Comparison of ENCODE assay signal across 8 mouse cellular contexts in the genomic region with DNA sequence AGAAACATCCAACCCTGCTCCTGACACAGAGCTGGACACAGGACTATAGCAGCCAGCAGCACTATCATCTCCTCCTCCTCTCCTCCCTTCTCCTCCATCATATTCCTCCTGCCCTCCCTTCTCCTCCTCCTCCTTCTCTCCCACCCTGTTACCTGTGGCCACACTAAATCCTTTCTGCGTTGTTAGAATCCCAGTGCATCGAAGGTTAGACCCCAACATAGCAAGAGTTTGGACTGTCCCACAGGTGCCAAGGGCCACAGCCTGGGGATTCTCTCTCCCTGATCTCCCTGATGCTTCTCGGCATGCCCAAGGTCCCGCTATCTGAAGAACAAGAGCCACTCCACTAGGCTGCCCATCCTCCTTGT. TPM values are rescaled to one million over a fixed set of nuclear protein-coding genes. Genes with fewer than 3 reads are reported as not detected.
DNase-seq lines count a peak whose midpoint lies in the region; ATAC-seq and TF ChIP-seq lines count a peak whose summit lies in the region.

No protein-coding gene starts in this region.

- DNase-seq in cerebellum, adult 9-10 months = peak; percentile 50
- DNase-seq in cerebellum, adult 18-20 months = no peak
- no peak for DNase-seq in spleen, adult 2 months (ENCODE audit: low read depth in 1 of 2, low spot score in 2 of 2)
- no peak for DNase-seq in spleen, postnatal 10 days (ENCODE audit: low spot score in 2 of 2)
- no peak for DNase-seq in liver, postnatal 0 days
- DNase-seq in thymus, postnatal 14 days = no peak
- no peak for DNase-seq in right cerebral cortex, adult 2 months (ENCODE audit: low spot score in 2 of 2)
- DNase-seq in gastrocnemius, adult 18-20 months (ENCODE audit: low spot score) = no peak

- H3K27ac ChIP-seq in spleen, adult 2 months (ENCODE audit: insufficient read depth, low read length) = no peak overlapping the region; the same call in 1 of the 2 replicates
- H3K27ac ChIP-seq in liver, postnatal 0 days (ENCODE audit: low read depth) = no peak overlapping the region

- H3K4me3 ChIP-seq in spleen, adult 2 months (ENCODE audit: extremely low read depth, insufficient read depth, insufficient read length) = peak overlapping the region; percentile 40
- H3K4me3 ChIP-seq in liver, postnatal 0 days (ENCODE audit: low read depth, low read length) = peak overlapping the region; percentile 29

- no peak overlapping the region for H3K9ac ChIP-seq in liver, postnatal 0 days (replicated peaks)

- WGBS in spleen, adult 2 months = 29% methylated on average over 4 of the region's 4 CpGs
- WGBS in liver, postnatal 0 days (ENCODE audit: insufficient replicate concordance) = 32% methylated on average over 4 of the region's 4 CpGs

- no peaks in the 10 kb centered on the region for H3K36me3 ChIP-seq in spleen, adult 2 months (ENCODE audit: control insufficient read depth, insufficient read depth, low read length)
- no peaks in the 10 kb centered on the region for H3K36me3 ChIP-seq in liver, postnatal 0 days (replicated peaks; ENCODE audit: insufficient read depth, low read length)

- peak overlapping the region; percentile 48; the same call in 1 of the 2 replicates for H3K4me2 ChIP-seq in liver, postnatal 0 days (ENCODE audit: low read depth, low read length)

- TF ChIP-seq POLR2A in spleen, adult 2 months (IDR thresholded peaks at IDR 0.05; ENCODE audit: low read depth, low read length) = no peak

- 0 out of 2 replicates have a peak, but pooled peaks cover 1% of the 10 kb centered on the region for H3K27me3 ChIP-seq in spleen, adult 2 months (ENCODE audit: control insufficient read depth, insufficient read depth, low read length)
- H3K27me3 ChIP-seq in liver, postnatal 0 days (ENCODE audit: insufficient read depth, low read length) = peaks cover 18% of the 10 kb centered on the region

- no peak for TF ChIP-seq EP300 in liver, postnatal 0 days (IDR thresholded peaks at IDR 0.05; ENCODE audit: low read depth)

- no peaks in the 10 kb centered on the region for H3K9me3 ChIP-seq in liver, postnatal 0 days (ENCODE audit: low read length)

- no peak for TF ChIP-seq CTCF in spleen, adult 2 months (IDR thresholded peaks at IDR 0.05; ENCODE audit: extremely low read depth, insufficient read depth, insufficient read length, insufficient replicate concordance)
- TF ChIP-seq CTCF in liver, postnatal 0 days (IDR thresholded peaks at IDR 0.05; ENCODE audit: low read depth) = no peak

- H3K4me1 ChIP-seq in spleen, adult 2 months (ENCODE audit: control insufficient read depth, insufficient read depth, insufficient read length) = no peaks in the 10 kb centered on the region; the same call in 1 of the 2 replicates
- no peaks in the 10 kb centered on the region for H3K4me1 ChIP-seq in liver, postnatal 0 days (ENCODE audit: insufficient read depth)

- ATAC-seq in liver, postnatal 0 days = no peak

RNA-seq across cellular contexts. Expression of gene Daam2, which starts 0.7 kb away (rescaled TPM):
- 2.7 and 3.1 TPM in 2 replicates for polyA plus RNA-seq in spleen, adult 2 months (2012; rRNA removed)
- 0.20 and 0.23 TPM in 2 replicates for polyA plus RNA-seq in liver, postnatal 0 days (2015; fragmentation: Nextera tagmentation; extraction: Ambion mirVana)
- 1 to 10 TPM; 3.6 to 4.0 TPM for total RNA-seq in gastrocnemius, adult 18-20 months (2021)

RNA-seq across cellular contexts. Expression of gene Kif6, which starts 51.5 kb away (rescaled TPM):
- 0.04 TPM in 1 of 2 replicates, not detected in the other for polyA plus RNA-seq in spleen, adult 2 months (2012; rRNA removed)
- polyA plus RNA-seq in liver, postnatal 0 days (2015; fragmentation: Nextera tagmentation; extraction: Ambion mirVana) = not detected in 2 replicates
- not detected for total RNA-seq in gastrocnemius, adult 18-20 months (2021)
